Mouse (Mus musculus) forebrain, embryonic 14.5 days (tissue): ENCODE data around the gene Muc13. TPM values are rescaled to one million over a fixed set of nuclear protein-coding genes. Genes with fewer than 3 reads are reported as not detected.

Experiments
- ATAC-seq: fragments of 200-750 bp; cut with Nextera tagmentation; 2 replicates; pipeline ENCODE4 v1.8.0; 2017; ENCODE audit warnings: mild to moderate bottlenecking, moderate library complexity
- DNase-seq: peaks from one replicate; pipeline ENCODE4 v3.0.0-alpha.2; 2015; ENCODE audit warnings: low spot score
- H3K27ac ChIP-seq: fragments of 300-500 bp; sonication (generic); 2 replicates; pipeline ENCODE4 v1.5.1; 2014; ENCODE audit warnings: low read depth, mild to moderate bottlenecking, control low read depth, low read length, moderate library complexity
- H3K27me3 ChIP-seq: fragments of 300-500 bp; sonication (generic); replicated peaks from 2 replicates; pipeline ENCODE4 v1.6.1; 2014; ENCODE audit warnings: low read length, control low read depth, mixed read lengths; ENCODE audit not compliant: control insufficient read depth, insufficient read depth
- H3K36me3 ChIP-seq: fragments of 300-500 bp; sonication (generic); 2 replicates; pipeline ENCODE4 v1.6.1; 2014; ENCODE audit warnings: low read length, control low read depth; ENCODE audit not compliant: control insufficient read depth, insufficient read depth
- H3K4me1 ChIP-seq: fragments of 300-500 bp; sonication (generic); 2 replicates; pipeline ENCODE4 v1.6.1; 2014; ENCODE audit warnings: antibody characterized with exemption, low read length, control low read depth; ENCODE audit not compliant: control insufficient read depth, insufficient read depth
- H3K4me2 ChIP-seq: fragments of 300-500 bp; sonication (generic); 2 replicates; pipeline ENCODE4 v1.6.1; 2014; ENCODE audit warnings: mild to moderate bottlenecking, control low read depth, low read length
- H3K4me3 ChIP-seq: fragments of 300-500 bp; sonication (generic); 2 replicates; pipeline ENCODE4 v1.5.1; 2014; ENCODE audit warnings: low read depth, low read length, control low read depth
- H3K9ac ChIP-seq: fragments of 300-500 bp; sonication (generic); 2 replicates; pipeline ENCODE4 v1.6.1; 2014; ENCODE audit warnings: mild to moderate bottlenecking, low read length, control low read depth, moderate library complexity
- H3K9me3 ChIP-seq: fragments of 300-500 bp; sonication (generic); replicated peaks from 2 replicates; pipeline ENCODE4 v1.6.1; 2016; ENCODE audit warnings: low read length, control low read depth, mixed read lengths; ENCODE audit not compliant: control insufficient read depth
- whole genome bisulfite sequencing: fragments of 180-500 bp; shearing (Covaris S2); extraction: QIAGEN DNeasy Blood & Tissue Kit; methylation state at CpG from one replicate; pipeline ENCODE4 v1.1.7; 2014; 5-methylcytosine and 5-hydroxymethylcytosine counted together
- polyA plus RNA-seq: library from polyadenylated mRNA; unstranded; fragments of >200 nt; fragmentation: Nextera tagmentation; extraction: Ambion mirVana; gene quantifications from 2 replicates; pipeline ENCODE4 v1.2.1, GENCODE M21; 2014

The Muc13 gene
- polyA plus RNA-seq, 1 experiment from 2014 or later: not detected

DNA sequence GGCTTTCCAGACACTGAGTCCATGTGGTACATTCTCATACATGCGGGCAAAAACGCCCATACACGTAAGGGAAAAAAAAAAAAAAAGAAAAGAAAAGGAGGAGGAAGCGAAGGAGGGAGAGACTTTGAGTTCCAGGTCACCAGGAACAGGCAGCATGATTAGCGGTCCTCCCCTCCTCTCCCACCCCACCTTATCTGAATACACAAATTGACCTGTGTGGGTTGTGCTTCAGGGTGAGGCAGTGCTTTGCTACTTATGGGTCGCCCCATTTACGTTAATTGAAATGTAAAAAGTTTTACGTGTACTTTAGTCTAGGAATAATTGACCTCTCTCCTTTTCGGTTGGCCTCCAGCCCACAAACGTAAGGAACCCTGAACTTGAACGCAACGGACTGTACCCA is 27.5 kb upstream of the Muc13 start:
- WGBS: 89% methylated on average over 12 of the region's 12 CpGs
- ATAC-seq (no peak), DNase-seq (no peak)
- Histone ChIP-seq H3K4me2 (no peak overlapping the region), H3K9me3 (no peaks in the 10 kb centered on the region), H3K27ac (no peak overlapping the region), H3K4me1 (peaks cover 11% of the 10 kb centered on the region; the same call in 1 of the 2 replicates), H3K9ac (no peak overlapping the region), H3K4me3 (no peak overlapping the region), H3K27me3 (no peaks in the 10 kb centered on the region), H3K36me3 (peaks cover 27% of the 10 kb centered on the region)

DNA sequence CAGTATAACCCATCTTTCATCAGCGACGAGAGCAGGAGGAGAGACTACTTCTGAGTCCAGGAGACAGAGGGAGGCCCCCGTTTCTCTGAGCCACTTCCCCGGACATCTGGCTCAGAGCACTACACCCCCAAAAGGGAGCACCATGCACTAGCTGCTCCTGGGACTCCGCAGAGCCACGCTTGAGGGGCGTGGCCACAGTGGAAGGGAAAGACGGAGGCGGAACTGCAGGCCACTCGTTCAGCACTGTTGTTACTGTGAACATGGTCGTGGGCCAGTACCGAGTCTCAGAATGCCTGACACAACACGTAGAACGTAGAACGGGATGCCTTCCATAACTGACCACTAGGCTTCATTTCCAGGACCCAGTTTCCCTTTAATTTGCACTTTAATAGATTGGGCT is 27.1 kb upstream of the Muc13 start:
- WGBS: 78% methylated on average over 15 of the region's 15 CpGs

DNA sequence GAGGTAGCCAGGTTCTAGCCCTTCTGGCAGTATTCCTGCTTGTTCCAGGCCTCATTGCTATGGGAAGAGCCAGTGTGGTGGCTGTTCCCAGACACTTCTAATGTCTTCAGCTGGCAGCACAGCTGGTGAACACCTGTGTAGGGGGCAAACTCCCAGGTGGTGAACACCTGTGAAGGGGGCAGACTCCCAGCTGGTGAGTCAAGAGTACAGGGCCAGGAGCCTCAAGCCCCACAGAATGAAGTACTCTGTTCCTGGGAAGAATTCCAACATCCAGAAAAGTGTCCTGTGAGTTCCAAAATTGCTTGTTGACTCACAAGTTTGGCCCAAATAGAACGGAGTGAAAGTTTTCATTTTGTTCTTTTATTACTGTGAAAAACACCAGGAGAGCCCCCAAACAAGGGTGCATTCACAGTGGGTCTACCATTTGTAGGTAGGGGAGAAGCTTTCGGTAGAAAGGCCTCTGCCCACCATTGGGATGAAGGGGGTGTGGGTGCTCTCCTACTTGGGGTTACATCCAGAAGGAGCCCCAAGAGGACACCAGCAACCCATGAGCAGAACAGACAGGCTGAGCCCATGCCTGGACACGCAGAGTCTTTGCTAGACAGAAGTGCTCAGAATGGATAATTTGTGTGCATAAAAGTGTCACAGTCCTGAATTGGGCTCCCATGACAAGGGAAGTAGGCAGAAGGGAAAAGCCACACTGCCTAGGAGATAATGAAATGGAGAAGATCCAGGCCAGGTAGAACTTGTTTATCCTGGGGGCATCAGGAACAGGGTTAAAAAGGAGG is 25.2 kb upstream of the Muc13 start:
- ATAC-seq (no peak), DNase-seq (no peak)
- H3K27ac ChIP-seq: no peak overlapping the region
- H3K9me3 ChIP-seq: no peaks in the 10 kb centered on the region
- WGBS: 99% methylated on average over 3 of the region's 3 CpGs
- H3K9ac ChIP-seq: no peak overlapping the region
- H3K4me2 ChIP-seq: no peak overlapping the region
- H3K4me1 ChIP-seq: peaks cover 11% of the 10 kb centered on the region; the same call in 1 of the 2 replicates
- peaks cover 14% of the 10 kb centered on the region for H3K36me3 ChIP-seq
- H3K4me3 ChIP-seq: no peak overlapping the region
- H3K27me3 ChIP-seq: no peaks in the 10 kb centered on the region

More for the DNA sequence above, 27.1 kb upstream of the Muc13 start:
- DNase-seq (no peak), ATAC-seq (no peak)
- Histone ChIP-seq H3K4me1 (peaks cover 11% of the 10 kb centered on the region; the same call in 1 of the 2 replicates), H3K4me3 (no peak overlapping the region), H3K4me2 (no peak overlapping the region), H3K9me3 (no peaks in the 10 kb centered on the region), H3K36me3 (peaks cover 22% of the 10 kb centered on the region), H3K9ac (no peak overlapping the region), H3K27ac (no peak overlapping the region), H3K27me3 (no peaks in the 10 kb centered on the region)

GRCm38 (mm10) chr16:33769848-33770247 is 24.0 kb upstream of the Muc13 start:
- no peak for ATAC-seq
- Histone ChIP-seq H3K36me3 (peaks cover 14% of the 10 kb centered on the region), H3K4me3 (no peak overlapping the region), H3K27ac (no peak overlapping the region), H3K27me3 (no peaks in the 10 kb centered on the region), H3K9ac (no peak overlapping the region), H3K9me3 (no peaks in the 10 kb centered on the region), H3K4me1 (peaks cover under 1% of the 10 kb centered on the region; the same call in 1 of the 2 replicates), H3K4me2 (no peak overlapping the region)
- DNase-seq: no peak
- WGBS: 92% methylated on average over 7 of the region's 7 CpGs

GRCm38 (mm10) chr16:33770778-33771454 is 22.9 kb upstream of the Muc13 start:
- no peaks in the 10 kb centered on the region for H3K9me3 ChIP-seq
- no peak overlapping the region for H3K4me2 ChIP-seq
- ATAC-seq: no peak
- no peaks in the 10 kb centered on the region for H3K27me3 ChIP-seq
- H3K9ac ChIP-seq: no peak overlapping the region
- WGBS: 91% methylated on average over 4 of the region's 4 CpGs
- DNase-seq: no peak
- H3K4me3 ChIP-seq: no peak overlapping the region
- H3K4me1 ChIP-seq: no peaks in the 10 kb centered on the region
- H3K27ac ChIP-seq: no peak overlapping the region
- peaks cover 14% of the 10 kb centered on the region for H3K36me3 ChIP-seq

- Histone ChIP-seq H3K9ac (no peak overlapping the region), H3K4me1 (no peaks in the 10 kb centered on the region), H3K4me2 (no peak overlapping the region), H3K36me3 (peaks cover under 1% of the 10 kb centered on the region; the same call in 1 of the 2 replicates), H3K4me3 (no peak overlapping the region), H3K27ac (no peak overlapping the region), H3K9me3 (no peaks in the 10 kb centered on the region), H3K27me3 (no peaks in the 10 kb centered on the region)
- DNase-seq (no peak), ATAC-seq (no peak)
- 92% methylated on average over 5 of the region's 5 CpGs for WGBS
Measured at GRCm38 (mm10) chr16:33772809-33773208, 21.0 kb upstream of the Muc13 start.

DNA sequence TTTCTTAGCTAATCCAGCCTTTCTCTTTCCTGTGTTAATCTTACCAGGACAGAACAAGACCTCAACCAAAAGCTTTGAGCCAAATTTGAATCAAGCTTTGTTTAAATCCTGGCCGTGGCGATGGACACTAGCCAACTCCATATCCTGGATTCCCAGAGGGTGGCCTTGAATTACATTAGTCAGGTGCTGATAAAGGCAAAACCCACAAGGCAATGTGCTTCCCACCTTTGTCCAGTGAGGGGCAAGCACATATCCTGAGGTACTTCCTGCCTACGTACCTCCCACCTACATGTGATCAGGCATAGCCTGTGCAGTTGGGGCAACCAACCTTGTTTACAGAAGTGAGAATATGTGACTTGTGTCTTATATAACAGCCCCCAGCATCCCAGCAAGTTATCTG is 18.9 kb upstream of the Muc13 start:
- no peak overlapping the region for H3K4me3 ChIP-seq
- WGBS: 44% methylated on average over 3 of the region's 3 CpGs
- H3K27ac ChIP-seq: no peak overlapping the region
- H3K4me1 ChIP-seq: no peaks in the 10 kb centered on the region
- no peaks in the 10 kb centered on the region for H3K36me3 ChIP-seq
- ATAC-seq (no peak), DNase-seq (no peak)
- no peak overlapping the region for H3K4me2 ChIP-seq
- H3K27me3 ChIP-seq: no peaks in the 10 kb centered on the region
- no peaks in the 10 kb centered on the region for H3K9me3 ChIP-seq
- no peak overlapping the region for H3K9ac ChIP-seq

GRCm38 (mm10) chr16:33775733-33776335 is 18.0 kb upstream of the Muc13 start:
- no peak overlapping the region for H3K27ac ChIP-seq
- H3K4me2 ChIP-seq: no peak overlapping the region
- no peaks in the 10 kb centered on the region for H3K9me3 ChIP-seq
- no peaks in the 10 kb centered on the region for H3K27me3 ChIP-seq
- no peak overlapping the region for H3K4me3 ChIP-seq
- H3K4me1 ChIP-seq: no peaks in the 10 kb centered on the region
- no peak overlapping the region for H3K9ac ChIP-seq
- DNase-seq (no peak), ATAC-seq (no peak)
- no peaks in the 10 kb centered on the region for H3K36me3 ChIP-seq
- 93% methylated on average over 1 of the region's 1 CpGs for WGBS
